Mouse (Mus musculus): ENCODE data around the gene Clcn6.

DNA sequence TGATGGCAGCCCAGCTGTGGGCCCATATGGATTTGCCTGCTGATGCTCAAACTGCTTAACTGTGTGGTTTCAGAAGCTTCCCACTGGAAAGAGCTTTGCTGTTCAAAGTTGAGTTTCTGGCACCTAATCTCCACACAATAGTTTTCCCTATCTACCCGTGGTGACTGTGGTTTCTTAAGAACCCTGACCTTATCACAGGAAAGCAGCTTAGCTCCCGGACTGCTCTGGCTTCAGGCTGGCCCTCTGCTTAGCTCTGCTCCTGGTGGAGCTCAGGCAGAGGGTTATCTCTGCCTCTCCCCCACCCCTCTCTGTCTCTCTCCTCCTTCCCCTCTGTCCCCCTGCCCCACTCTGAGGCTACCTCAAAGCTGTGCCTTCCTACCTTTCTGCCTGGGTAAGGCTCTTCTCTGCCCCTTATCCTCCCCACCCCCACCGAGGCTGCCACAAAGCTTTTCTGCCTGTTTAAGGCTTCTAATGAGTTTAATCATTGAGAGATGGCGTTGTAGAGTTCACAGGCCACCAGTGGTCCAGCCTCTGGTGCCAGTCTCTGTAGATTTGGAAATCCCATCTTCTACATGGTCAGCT is 7.9 kb upstream of the Clcn6 start:
- no peak for TF ChIP-seq POLR2A (IDR thresholded peaks at IDR 0.05; ENCODE audit: insufficient read depth, low read depth, low read length)
- no peak for TF ChIP-seq CTCF (IDR thresholded peaks at IDR 0.05; ENCODE audit: insufficient read depth, low read depth, low read length)
